Mouse (Mus musculus) testis, adult 2 months (tissue): ENCODE measurements around the gene Fstl4.

Source experiments
- CTCF ChIP-seq: fragments of 200-500 bp; IDR thresholded peaks from 2 replicates; pipeline ENCODE4 v1.5.1; 2012; ENCODE audit warnings: low read depth, mild to moderate bottlenecking, inconsistent platforms, low read length, moderate library complexity; ENCODE audit not compliant: control insufficient read depth, insufficient read depth, insufficient replicate concordance
- POLR2A ChIP-seq: fragments of 200-500 bp; IDR thresholded peaks from 2 replicates; pipeline ENCODE4 v1.6.1; 2012; ENCODE audit warnings: low read depth, mild to moderate bottlenecking, inconsistent platforms, low read length, moderate library complexity; ENCODE audit not compliant: control insufficient read depth

GRCm38 (mm10) chr11:53032336-53032735 is 267.9 kb downstream of the Fstl4 start:
- TF ChIP-seq CTCF (peak; percentile 96), POLR2A (no peak)
